19 mouse cellular contexts compared by ENCODE assay signal in genomic region chr19:17408591-17408990, GRCm38 (mm10). TPM values are rescaled to one million over a fixed set of nuclear protein-coding genes. Genes with fewer than 3 reads are reported as not detected.
DNase-seq lines count a peak whose midpoint lies in the region; ATAC-seq and TF ChIP-seq lines count a peak whose summit lies in the region.
"Had no signal": no experiment of that assay in that cellular context is flagged by ENCODE, and none has a peak within 500 bp of the region (broad histone marks: within the 10 kb centered on the region; RNA-seq: fewer than 3 reads in every experiment).

No protein-coding gene starts in this region.

- peak; percentile 68 for ATAC-seq in liver, embryonic 16.5 days (ENCODE audit: low read depth)
- no peak for ATAC-seq in monocyte, adult 5-6 weeks (replicated peaks; ENCODE audit: insufficient number of reproducible peaks, low FRiP score, low TSS enrichment, poor library complexity, severe bottlenecking)
- ATAC-seq: forebrain, embryonic 13.5 days; forebrain, postnatal 0 days; hindbrain, embryonic 16.5 days had no signal

- no peaks in the 10 kb centered on the region for H3K36me3 ChIP-seq in liver, adult 2 months (ENCODE audit: control insufficient read depth, insufficient read depth, low read length)
- H3K36me3 ChIP-seq in liver, embryonic 16.5 days (ENCODE audit: control insufficient read depth, insufficient read depth), result no peaks in the 10 kb centered on the region
- H3K36me3 ChIP-seq: embryonic facial prominence, embryonic 10.5 days; hindbrain, embryonic 12.5 days had no signal

- TF ChIP-seq POLR2A in liver, adult 2 months (IDR thresholded peaks at IDR 0.05; ENCODE audit: extremely low read depth, insufficient read depth, low read length), result no peak

- no peak overlapping the region for H3K27ac ChIP-seq in liver, adult 2 months (replicated peaks; ENCODE audit: insufficient read depth, low read depth, low read length)
- H3K27ac ChIP-seq in liver, embryonic 16.5 days (ENCODE audit: low read length), result no peak overlapping the region
- H3K27ac ChIP-seq: embryonic facial prominence, embryonic 10.5 days; forebrain, embryonic 13.5 days; gastrocnemius, adult 2 months; hindbrain, embryonic 12.5 days had no signal

- peaks cover 6% of the 10 kb centered on the region; the same call in 1 of the 2 replicates for H3K4me1 ChIP-seq in liver, adult 2 months (ENCODE audit: control insufficient read depth, insufficient read depth, low read length)
- H3K4me1 ChIP-seq in liver, embryonic 16.5 days (ENCODE audit: control insufficient read depth, low read depth, low read length), result no peaks in the 10 kb centered on the region
- H3K4me1 ChIP-seq: embryonic facial prominence, embryonic 10.5 days; forebrain, embryonic 13.5 days; hindbrain, embryonic 12.5 days had no signal

- no peak overlapping the region for H3K9ac ChIP-seq in liver, adult 2 months (ENCODE audit: low read depth, low read length)
- no peak overlapping the region for H3K9ac ChIP-seq in liver, embryonic 16.5 days (ENCODE audit: low read depth, low read length)
- H3K9ac ChIP-seq: forebrain, embryonic 13.5 days; forebrain, postnatal 0 days; hindbrain, embryonic 12.5 days had no signal

- H3K27me3 ChIP-seq in liver, adult 2 months (ENCODE audit: control insufficient read depth, insufficient read depth, low read length), result no peaks in the 10 kb centered on the region
- H3K27me3 ChIP-seq in liver, embryonic 16.5 days (ENCODE audit: control insufficient read depth, insufficient read depth, low read depth, low read length), result no peaks in the 10 kb centered on the region
- H3K27me3 ChIP-seq: forebrain, embryonic 13.5 days; hindbrain, embryonic 12.5 days had no signal

- H3K4me3 ChIP-seq in liver, adult 2 months (ENCODE audit: insufficient read depth, low read depth, low read length), result no peak overlapping the region
- H3K4me3 ChIP-seq in liver, embryonic 16.5 days (ENCODE audit: low read depth, low read length), result no peak overlapping the region
- H3K4me3 ChIP-seq: embryonic facial prominence, embryonic 10.5 days; forebrain, embryonic 13.5 days; gastrocnemius, adult 2 months; hindbrain, embryonic 12.5 days had no signal

- peak; percentile 38 for DNase-seq in adrenal gland, adult 8-10 months
- no peak for DNase-seq in adrenal gland, postnatal 4 days (ENCODE audit: low spot score in 2 of 2)
- DNase-seq in liver, adult 2 months (ENCODE audit: extremely low read depth, low read depth, low spot score), result peak; percentile 88
- no peak for DNase-seq in liver
- no peak for DNase-seq in urinary bladder, postnatal 10 days (ENCODE audit: low spot score)
- DNase-seq: cerebellum, adult 2 months; cerebellum, postnatal 10 days; forebrain, postnatal 0 days; gastrocnemius, adult 2 months; gastrocnemius, postnatal 25 days; heart, postnatal 10 days; heart, postnatal 4 days had no signal

- no peaks in the 10 kb centered on the region for H3K79me2 ChIP-seq in liver, adult 2 months (ENCODE audit: control insufficient read depth, insufficient read depth, low read length)

- TF ChIP-seq CTCF in liver, adult 2 months (IDR thresholded peaks at IDR 0.05; ENCODE audit: low read depth, low read length), result no peak

- no peak overlapping the region for H3K4me2 ChIP-seq in liver, embryonic 16.5 days (ENCODE audit: low read depth, low read length)
- H3K4me2 ChIP-seq: forebrain, embryonic 13.5 days; hindbrain, embryonic 12.5 days had no signal

- no peaks in the 10 kb centered on the region for H3K9me3 ChIP-seq in liver, embryonic 16.5 days (replicated peaks; ENCODE audit: control insufficient read depth, low read length)
- H3K9me3 ChIP-seq: hindbrain, embryonic 12.5 days had no signal

RNA-seq across cellular contexts. Expression of gene Rfk, which starts 14.7 kb away (rescaled TPM):
- 100 to 1,000 TPM in 2 of 4 experiments, 10 to 100 TPM in 2; 59.9 to 655 (median 176) TPM for total RNA-seq in adrenal gland, adult 8-10 months (2022)
- 10 to 100 TPM; 66.4 to 73.2 TPM for total RNA-seq in adrenal gland, postnatal 4 days (2021)
- total RNA-seq in liver, adult 2 months (2014; rRNA removed), result 38.1 and 43.8 TPM in 2 replicates
- 51.2 and 53.3 TPM in 2 replicates for polyA plus RNA-seq in liver, adult 2 months (2012; rRNA removed)
- polyA plus RNA-seq in liver, embryonic 16.5 days (2015; fragmentation: Nextera tagmentation; extraction: Ambion mirVana), result 48.8 and 49.8 TPM in 2 replicates
- total RNA-seq in monocyte, adult 5-6 weeks (2017), result 34.0 to 41.6 TPM (median 38.1 TPM) in 3 replicates

RNA-seq across cellular contexts. Expression of gene Gcnt1, which starts 35.9 kb away (rescaled TPM):
- 1 to 10 TPM; 2.0 to 2.6 (median 2.5) TPM for total RNA-seq in adrenal gland, adult 8-10 months (2022)
- total RNA-seq in adrenal gland, postnatal 4 days (2021), result 10 to 100 TPM in 1 of 2 experiments, 1 to 10 TPM in 1; 4.9 to 19.0 TPM
- 0.55 and 0.81 TPM in 2 replicates for total RNA-seq in liver, adult 2 months (2014; rRNA removed)
- polyA plus RNA-seq in liver, adult 2 months (2012; rRNA removed), result 0.05 and 0.17 TPM in 2 replicates
- polyA plus RNA-seq in liver, embryonic 16.5 days (2015; fragmentation: Nextera tagmentation; extraction: Ambion mirVana), result 18.9 and 21.0 TPM in 2 replicates
- total RNA-seq in monocyte, adult 5-6 weeks (2017), result 24.1 to 36.0 TPM (median 35.5 TPM) in 3 replicates
- total RNA-seq: MEL had no signal

Comparison
In these comparisons a context has a peak if more than half of its experiments do, and no peak if none do; other contexts are left out.
1. DNase-seq: peak in adrenal gland, adult 8-10 months (single experiment) and liver, adult 2 months (single experiment); none in adrenal gland, postnatal 4 days (0 of 2), liver (single experiment) and urinary bladder, postnatal 10 days (single experiment).